Mouse (Mus musculus): ENCODE measurements around the gene Abhd14b. TPM values are rescaled to one million over a fixed set of nuclear protein-coding genes. Genes with fewer than 3 reads are reported as not detected.

Gene Abhd14b
- polyA plus RNA-seq, 1 experiment from 2014 or later: 11.0 TPM

GRCm38 (mm10) chr9:106475663-106476001 lies 28.4 kb downstream of the Abhd14b start, which contains the start of gene Rrp9:
Gene Rrp9 (plus strand): TSS chr9:106475963.
- Histone ChIP-seq H3K4me1 (ENCODE audit: insufficient read depth) (peaks cover 15% of the 10 kb centered on the region), H3K27me3 (ENCODE audit: insufficient read depth, low read length) (no peaks in the 10 kb centered on the region), H3K36me3 (ENCODE audit: insufficient read depth) (0 out of 2 replicates have a peak, but pooled peaks cover 2% of the 10 kb centered on the region), H3K4me2 (peak within 1 kb of the TSS; percentile 53), H3K9ac (peak within 1 kb of the TSS; percentile 34), H3K4me3 (ENCODE audit: low read depth, low read length) (no peak within 1 kb of the TSS; the same call in none of the 2 replicates), H3K27ac (ENCODE audit: low read depth) (peak within 1 kb of the TSS; percentile 71; the same call in 1 of the 2 replicates), H3K9me3 (ENCODE audit: low read depth, low read length) (no peaks in the 10 kb centered on the region)
- DNase-seq: no peak
- no peak for ATAC-seq (ENCODE audit: insufficient read depth)
- WGBS: 78% methylated on average over 10 of the region's 10 CpGs
- TF ChIP-seq CTCF (IDR thresholded peaks at IDR 0.05; ENCODE audit: low read depth): no peak

- peak overlapping the region; percentile 34; the same call in 1 of the 2 replicates for H3K9ac ChIP-seq
- H3K4me1 ChIP-seq (ENCODE audit: insufficient read depth): peaks cover 15% of the 10 kb centered on the region
- H3K4me2 ChIP-seq: peak overlapping the region; percentile 53
- H3K27ac ChIP-seq (ENCODE audit: low read depth): peak overlapping the region; percentile 71; the same call in 1 of the 2 replicates
- H3K9me3 ChIP-seq (ENCODE audit: low read depth, low read length): no peaks in the 10 kb centered on the region
- WGBS: 24% methylated on average over 16 of the region's 16 CpGs
- H3K36me3 ChIP-seq (ENCODE audit: insufficient read depth): peaks cover 8% of the 10 kb centered on the region; the same call in 1 of the 2 replicates
- H3K4me3 ChIP-seq (ENCODE audit: low read depth, low read length): no peak overlapping the region; the same call in none of the 2 replicates
- peak; percentile 70 for DNase-seq
- H3K27me3 ChIP-seq (ENCODE audit: insufficient read depth, low read length): no peaks in the 10 kb centered on the region
- peak; percentile 53 for ATAC-seq (ENCODE audit: insufficient read depth)
- no peak for TF ChIP-seq CTCF (IDR thresholded peaks at IDR 0.05; ENCODE audit: low read depth)
These were observed 29.0 kb downstream of the Abhd14b start for GRCm38 (mm10) chr9:106476002-106476923.

- peaks cover 15% of the 10 kb centered on the region for H3K4me1 ChIP-seq (ENCODE audit: insufficient read depth)
- under 1% methylated on average over 41 of the region's 41 CpGs for WGBS
- H3K27ac ChIP-seq (ENCODE audit: low read depth): peak within 1 kb of the TSS; percentile 71; the same call in 1 of the 2 replicates
These were observed 29.7 kb downstream of the Abhd14b start, which contains the start of gene Parp3 for GRCm38 (mm10) chr9:106476924-106477484. Gene Parp3 (minus strand): TSS chr9:106476949.

GRCm38 (mm10) chr9:106477649-106478048 lies 30.4 kb downstream of the Abhd14b start:
- no peak overlapping the region for H3K27ac ChIP-seq (ENCODE audit: low read depth)

More at GRCm38 (mm10) chr9:106476924-106477484, 29.7 kb downstream of the Abhd14b start, which contains the start of gene Parp3:
- Histone ChIP-seq H3K9ac (peak within 1 kb of the TSS; percentile 63), H3K9me3 (ENCODE audit: low read depth, low read length) (no peaks in the 10 kb centered on the region), H3K27me3 (ENCODE audit: insufficient read depth, low read length) (no peaks in the 10 kb centered on the region), H3K4me3 (ENCODE audit: low read depth, low read length) (peak within 1 kb of the TSS; percentile 60), H3K36me3 (ENCODE audit: insufficient read depth) (peaks cover 14% of the 10 kb centered on the region), H3K4me2 (peak within 1 kb of the TSS; percentile 91)
- peak; percentile 98 for TF ChIP-seq CTCF (IDR thresholded peaks at IDR 0.05; ENCODE audit: low read depth)
- peak; percentile 97 for ATAC-seq (ENCODE audit: insufficient read depth)
- DNase-seq: peak; percentile 100

GRCm38 (mm10) chr9:106478101-106478500 lies 30.8 kb downstream of the Abhd14b start:
- Histone ChIP-seq H3K9me3 (ENCODE audit: low read depth, low read length) (no peaks in the 10 kb centered on the region), H3K27ac (ENCODE audit: low read depth) (no peak overlapping the region), H3K27me3 (ENCODE audit: insufficient read depth, low read length) (no peaks in the 10 kb centered on the region), H3K4me1 (ENCODE audit: insufficient read depth) (peaks cover 15% of the 10 kb centered on the region), H3K4me2 (peak overlapping the region; percentile 91), H3K4me3 (ENCODE audit: low read depth, low read length) (peak overlapping the region; percentile 60), H3K36me3 (ENCODE audit: insufficient read depth) (peaks cover 21% of the 10 kb centered on the region), H3K9ac (peak overlapping the region; percentile 63; the same call in 1 of the 2 replicates)
- no peak for TF ChIP-seq CTCF (IDR thresholded peaks at IDR 0.05; ENCODE audit: low read depth)
- ATAC-seq (ENCODE audit: insufficient read depth) (no peak), DNase-seq (no peak)
- WGBS: 76% methylated on average over 9 of the region's 9 CpGs

More at GRCm38 (mm10) chr9:106477649-106478048, 30.4 kb downstream of the Abhd14b start:
- H3K4me3 ChIP-seq (ENCODE audit: low read depth, low read length): peak overlapping the region; percentile 60
- H3K4me1 ChIP-seq (ENCODE audit: insufficient read depth): peaks cover 15% of the 10 kb centered on the region
- peak overlapping the region; percentile 63 for H3K9ac ChIP-seq
- ATAC-seq (ENCODE audit: insufficient read depth) (no peak), DNase-seq (no peak)
- H3K9me3 ChIP-seq (ENCODE audit: low read depth, low read length): no peaks in the 10 kb centered on the region
- TF ChIP-seq CTCF (IDR thresholded peaks at IDR 0.05; ENCODE audit: low read depth): no peak
- WGBS: 2% methylated on average over 16 of the region's 16 CpGs
- H3K4me2 ChIP-seq: peak overlapping the region; percentile 91
- H3K27me3 ChIP-seq (ENCODE audit: insufficient read depth, low read length): no peaks in the 10 kb centered on the region
- H3K36me3 ChIP-seq (ENCODE audit: insufficient read depth): peaks cover 17% of the 10 kb centered on the region

GRCm38 (mm10) chr9:106480541-106480940 lies 33.3 kb downstream of the Abhd14b start:
- Histone ChIP-seq H3K36me3 (ENCODE audit: insufficient read depth) (peaks cover 46% of the 10 kb centered on the region), H3K27me3 (ENCODE audit: insufficient read depth, low read length) (no peaks in the 10 kb centered on the region), H3K27ac (ENCODE audit: low read depth) (no peak overlapping the region), H3K9me3 (ENCODE audit: low read depth, low read length) (no peaks in the 10 kb centered on the region), H3K4me1 (ENCODE audit: insufficient read depth) (0 out of 2 replicates have a peak, but pooled peaks cover 9% of the 10 kb centered on the region), H3K4me2 (no peak overlapping the region), H3K4me3 (ENCODE audit: low read depth, low read length) (no peak overlapping the region), H3K9ac (no peak overlapping the region)
- WGBS: 92% methylated on average over 7 of the region's 7 CpGs
- ATAC-seq (ENCODE audit: insufficient read depth) (no peak), DNase-seq (no peak)
- no peak for TF ChIP-seq CTCF (IDR thresholded peaks at IDR 0.05; ENCODE audit: low read depth)
